Mouse (Mus musculus): ENCODE results near the gene Igsf11. TPM values are rescaled to one million over a fixed set of nuclear protein-coding genes. Genes with fewer than 3 reads are reported as not detected.

Igsf11 gene
- polyA plus RNA-seq, 1 experiment from 2014 or later = 1.2 TPM

DNA sequence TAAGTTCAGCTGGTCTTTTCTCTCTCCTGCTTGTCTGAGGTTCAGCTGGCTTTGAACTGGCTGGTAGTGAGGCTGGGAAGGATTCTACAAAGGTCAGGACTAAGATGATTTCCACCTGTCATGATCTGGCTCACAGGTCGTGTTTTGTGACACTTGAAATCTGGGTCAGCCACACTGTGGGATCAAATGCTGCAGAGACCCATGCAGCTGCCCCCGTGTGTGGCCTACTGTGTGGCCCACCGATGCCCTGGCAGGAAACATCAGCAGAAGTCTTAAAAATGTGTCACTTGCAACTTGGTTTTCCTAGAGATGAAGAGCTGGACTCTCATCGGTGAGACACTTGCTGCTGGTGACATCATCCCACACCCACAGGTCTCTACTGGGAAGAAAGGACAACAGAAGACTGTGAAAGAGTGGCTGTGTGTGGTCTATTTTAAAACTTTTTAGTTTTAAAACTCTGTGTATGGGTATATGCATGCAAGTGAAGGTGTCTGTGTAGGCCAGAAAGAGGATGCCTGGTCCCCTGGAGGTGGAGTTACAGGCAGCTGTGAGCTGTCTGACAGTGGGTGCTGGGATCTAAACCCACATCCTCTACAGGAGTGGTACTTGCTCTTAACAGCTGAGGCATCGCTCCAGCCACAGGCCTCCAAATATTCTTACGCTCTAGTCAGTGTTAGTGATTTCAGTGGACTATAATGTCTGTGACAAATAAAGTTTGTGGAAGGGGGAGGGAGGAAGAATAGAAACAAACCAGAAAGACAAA lies 106.2 kb downstream of the Igsf11 start:
- Histone ChIP-seq H3K27ac (no peak overlapping the region), H3K4me2 (replicated peaks) (no peak overlapping the region), H3K27me3 (no peaks in the 10 kb centered on the region), H3K9ac (no peak overlapping the region), H3K36me3 (no peaks in the 10 kb centered on the region), H3K9me3 (no peaks in the 10 kb centered on the region), H3K4me3 (no peak overlapping the region), H3K4me1 (no peaks in the 10 kb centered on the region)
- ATAC-seq (ENCODE audit: low FRiP score, low read depth) = no peak
- 83% methylated on average over 6 of the region's 6 CpGs for WGBS

GRCm38 (mm10) chr16:38999298-38999697 lies 106.8 kb downstream of the Igsf11 start:
- H3K9ac ChIP-seq = no peak overlapping the region
- H3K4me1 ChIP-seq = no peaks in the 10 kb centered on the region
- no peak overlapping the region for H3K4me2 ChIP-seq (replicated peaks)
- H3K9me3 ChIP-seq = no peaks in the 10 kb centered on the region
- H3K36me3 ChIP-seq = no peaks in the 10 kb centered on the region
- H3K27me3 ChIP-seq = no peaks in the 10 kb centered on the region
- ATAC-seq (ENCODE audit: low FRiP score, low read depth) = no peak
- no peak overlapping the region for H3K27ac ChIP-seq
- H3K4me3 ChIP-seq = no peak overlapping the region

GRCm38 (mm10) chr16:39006978-39007377 lies 114.5 kb downstream of the Igsf11 start:
- no peaks in the 10 kb centered on the region for H3K9me3 ChIP-seq
- no peak overlapping the region for H3K27ac ChIP-seq
- no peaks in the 10 kb centered on the region for H3K36me3 ChIP-seq
- H3K4me3 ChIP-seq = no peak overlapping the region
- no peaks in the 10 kb centered on the region for H3K4me1 ChIP-seq
- no peak for ATAC-seq (ENCODE audit: low FRiP score, low read depth)
- no peak overlapping the region for H3K4me2 ChIP-seq (replicated peaks)
- no peaks in the 10 kb centered on the region for H3K27me3 ChIP-seq
- H3K9ac ChIP-seq = no peak overlapping the region
- WGBS = 87% methylated on average over 7 of the region's 7 CpGs

DNA sequence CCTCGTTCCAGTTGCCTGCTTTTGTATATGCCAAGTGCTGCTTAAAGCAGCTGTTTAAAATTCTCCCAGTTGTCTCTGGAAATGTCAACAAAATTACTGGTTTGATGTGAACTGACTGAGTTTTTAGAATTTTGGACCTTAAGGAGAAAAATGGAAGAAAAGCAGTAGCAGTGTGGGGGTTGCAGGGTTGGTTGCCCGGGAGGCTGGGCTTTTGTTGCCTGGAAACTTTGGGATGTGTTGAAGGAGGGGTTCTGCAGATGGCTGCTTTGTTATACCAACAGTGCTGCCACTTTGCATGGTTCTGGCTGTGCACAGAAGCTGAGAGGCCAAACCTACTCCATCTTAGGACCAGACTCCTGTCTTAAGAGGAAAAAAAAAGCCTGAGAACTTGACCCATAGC lies 127.0 kb downstream of the Igsf11 start:
- Histone ChIP-seq H3K4me2 (replicated peaks) (no peak overlapping the region), H3K9me3 (no peaks in the 10 kb centered on the region), H3K36me3 (no peaks in the 10 kb centered on the region), H3K9ac (no peak overlapping the region), H3K27ac (no peak overlapping the region), H3K4me3 (no peak overlapping the region), H3K4me1 (no peaks in the 10 kb centered on the region), H3K27me3 (no peaks in the 10 kb centered on the region)
- no peak for ATAC-seq (ENCODE audit: low FRiP score, low read depth)
- 82% methylated on average over 2 of the region's 2 CpGs for WGBS

DNA sequence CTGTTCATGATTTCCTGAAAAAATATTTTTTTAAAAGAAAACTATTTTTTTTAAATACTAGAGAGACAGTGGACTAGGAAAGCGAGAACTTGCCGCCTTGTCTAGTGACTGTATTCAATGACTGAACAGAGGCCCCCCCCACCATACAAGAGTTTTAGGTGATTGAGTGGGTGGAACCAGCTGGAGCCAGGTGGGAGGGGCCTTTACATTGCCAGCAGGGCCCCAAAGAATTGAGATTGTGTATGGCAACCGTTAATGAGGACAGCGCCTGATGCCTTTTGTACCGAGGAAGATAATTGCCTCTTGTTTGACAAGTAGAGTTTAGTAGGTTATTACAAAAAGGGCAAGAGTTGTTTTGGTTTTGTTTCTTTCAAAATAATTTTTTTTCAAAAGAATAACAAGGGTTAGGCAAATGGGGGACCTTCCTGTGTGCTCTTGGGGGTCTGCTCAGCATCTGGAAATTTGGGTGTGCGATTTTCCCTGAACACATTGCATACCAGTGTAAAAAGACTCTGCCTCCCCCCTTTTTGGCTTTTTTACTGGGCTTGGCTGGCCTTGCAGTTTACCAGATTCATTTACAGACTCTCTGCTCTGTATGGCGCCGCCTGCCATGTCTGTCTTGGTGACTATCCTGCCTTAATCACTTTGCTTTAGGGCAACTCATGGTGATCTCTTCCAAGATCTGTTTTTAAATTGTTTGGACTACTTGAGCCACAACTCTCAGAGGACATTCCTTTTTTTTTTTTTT lies 133.7 kb downstream of the Igsf11 start:
- no peak overlapping the region for H3K4me3 ChIP-seq
- ATAC-seq (ENCODE audit: low FRiP score, low read depth) = no peak
- no peaks in the 10 kb centered on the region for H3K36me3 ChIP-seq
- H3K9me3 ChIP-seq = no peaks in the 10 kb centered on the region
- 67% methylated on average over 8 of the region's 8 CpGs for WGBS
- H3K9ac ChIP-seq = no peak overlapping the region
- no peaks in the 10 kb centered on the region; the same call in 1 of the 2 replicates for H3K4me1 ChIP-seq
- H3K4me2 ChIP-seq (replicated peaks) = no peak overlapping the region
- no peak overlapping the region for H3K27ac ChIP-seq
- no peaks in the 10 kb centered on the region for H3K27me3 ChIP-seq

DNA sequence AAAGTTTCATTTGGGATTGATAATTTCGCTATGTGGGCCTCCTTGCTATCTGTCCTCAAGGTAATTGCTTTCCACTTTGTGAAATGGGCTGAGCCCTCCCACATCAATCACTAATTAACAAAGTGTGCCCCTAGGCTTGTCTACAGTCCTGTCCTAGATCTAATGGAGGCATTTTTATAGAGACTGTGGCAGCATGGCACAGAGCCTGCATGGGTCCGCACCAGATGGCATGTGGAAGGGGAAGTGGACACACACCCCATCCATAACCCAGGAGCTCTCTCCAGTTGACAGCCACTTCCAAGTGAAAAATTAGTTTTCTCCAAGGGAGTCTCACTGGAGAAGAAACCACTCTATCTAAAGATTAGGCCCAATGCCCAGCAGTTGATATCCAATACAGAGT lies 138.9 kb downstream of the Igsf11 start:
- WGBS = 62% methylated on average over 2 of the region's 2 CpGs
- Histone ChIP-seq H3K9me3 (no peaks in the 10 kb centered on the region), H3K9ac (no peak overlapping the region), H3K4me3 (no peak overlapping the region), H3K4me2 (replicated peaks) (no peak overlapping the region), H3K27ac (no peak overlapping the region), H3K36me3 (no peaks in the 10 kb centered on the region), H3K4me1 (no peaks in the 10 kb centered on the region; the same call in 1 of the 2 replicates), H3K27me3 (no peaks in the 10 kb centered on the region)
- ATAC-seq (ENCODE audit: low FRiP score, low read depth) = no peak

GRCm38 (mm10) chr16:39037257-39037656 lies 144.8 kb downstream of the Igsf11 start:
- no peak for ATAC-seq (ENCODE audit: low FRiP score, low read depth)
- Histone ChIP-seq H3K9me3 (no peaks in the 10 kb centered on the region), H3K36me3 (no peaks in the 10 kb centered on the region), H3K9ac (no peak overlapping the region), H3K27me3 (no peaks in the 10 kb centered on the region), H3K4me1 (no peaks in the 10 kb centered on the region), H3K4me3 (no peak overlapping the region), H3K27ac (no peak overlapping the region), H3K4me2 (replicated peaks) (no peak overlapping the region)
- 66% methylated on average over 4 of the region's 4 CpGs for WGBS

- H3K36me3 ChIP-seq = no peaks in the 10 kb centered on the region
- no peak for ATAC-seq (ENCODE audit: low FRiP score, low read depth)
Observed at GRCm38 (mm10) chr16:39044381-39044780, 151.9 kb downstream of the Igsf11 start.

DNA sequence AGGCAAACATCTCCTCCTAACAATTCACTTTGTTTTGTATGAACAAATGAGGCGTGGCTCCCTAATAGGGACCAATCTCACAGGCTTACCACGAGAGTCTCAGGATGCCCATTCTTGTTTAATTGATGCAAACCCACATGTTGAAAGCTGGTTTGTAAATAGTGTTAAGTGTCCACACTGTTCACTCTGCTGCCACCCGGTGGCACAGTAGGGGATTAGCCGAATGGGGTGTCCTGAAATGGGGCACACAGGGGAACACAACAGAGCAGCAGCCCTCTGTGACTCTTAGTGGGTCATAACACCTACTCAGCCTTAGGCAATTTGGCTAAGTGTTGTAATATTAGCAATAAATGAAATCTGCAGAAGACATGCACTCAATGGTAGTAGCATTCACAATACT lies 156.4 kb downstream of the Igsf11 start:
- 5% methylated on average over 4 of the region's 4 CpGs for WGBS
- H3K36me3 ChIP-seq = no peaks in the 10 kb centered on the region
- peaks cover 9% of the 10 kb centered on the region for H3K27me3 ChIP-seq
- H3K4me1 ChIP-seq = 0 out of 2 replicates have a peak, but pooled peaks cover 2% of the 10 kb centered on the region
- peak; percentile 62; the same call in 1 of the 2 replicates for ATAC-seq (ENCODE audit: low FRiP score, low read depth)
- no peaks in the 10 kb centered on the region for H3K9me3 ChIP-seq
- H3K4me3 ChIP-seq = no peak overlapping the region
- no peak overlapping the region for H3K27ac ChIP-seq
- no peak overlapping the region for H3K4me2 ChIP-seq (replicated peaks)
- H3K9ac ChIP-seq = no peak overlapping the region

More at GRCm38 (mm10) chr16:39044381-39044780, 151.9 kb downstream of the Igsf11 start:
- Histone ChIP-seq H3K9me3 (no peaks in the 10 kb centered on the region), H3K4me2 (replicated peaks) (no peak overlapping the region), H3K27ac (no peak overlapping the region), H3K4me3 (no peak overlapping the region), H3K27me3 (no peaks in the 10 kb centered on the region), H3K9ac (no peak overlapping the region), H3K4me1 (0 out of 2 replicates have a peak, but pooled peaks cover 2% of the 10 kb centered on the region)
- WGBS = 51% methylated on average over 5 of the region's 5 CpGs

DNA sequence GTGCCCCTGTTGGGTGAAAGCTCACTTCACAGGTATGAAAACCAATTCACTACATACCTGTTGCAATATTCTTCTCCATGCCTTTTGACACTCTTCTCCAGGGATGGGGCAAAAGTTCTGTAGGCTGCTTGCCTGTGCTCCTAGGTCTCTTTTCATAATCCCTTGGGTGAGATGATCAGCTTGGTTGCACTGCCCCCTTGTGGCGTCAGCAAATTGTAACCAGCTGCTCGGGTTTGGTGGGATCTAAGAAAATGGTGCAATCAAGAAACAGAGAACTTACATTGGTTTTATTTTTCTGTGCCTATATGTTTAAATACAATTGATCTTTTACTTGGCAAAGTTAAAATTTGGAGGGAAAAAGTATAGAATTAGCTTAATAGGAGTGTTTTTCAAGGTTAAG lies 160.5 kb downstream of the Igsf11 start:
- no peak overlapping the region for H3K9ac ChIP-seq
- under 1% methylated on average over 2 of the region's 2 CpGs for WGBS
- no peak overlapping the region for H3K27ac ChIP-seq
- no peaks in the 10 kb centered on the region for H3K9me3 ChIP-seq
- H3K4me2 ChIP-seq (replicated peaks) = no peak overlapping the region
- peaks cover 20% of the 10 kb centered on the region for H3K27me3 ChIP-seq
- H3K4me3 ChIP-seq = no peak overlapping the region
- H3K4me1 ChIP-seq = peaks cover 3% of the 10 kb centered on the region; the same call in 1 of the 2 replicates
- ATAC-seq (ENCODE audit: low FRiP score, low read depth) = no peak
- H3K36me3 ChIP-seq = no peaks in the 10 kb centered on the region

DNA sequence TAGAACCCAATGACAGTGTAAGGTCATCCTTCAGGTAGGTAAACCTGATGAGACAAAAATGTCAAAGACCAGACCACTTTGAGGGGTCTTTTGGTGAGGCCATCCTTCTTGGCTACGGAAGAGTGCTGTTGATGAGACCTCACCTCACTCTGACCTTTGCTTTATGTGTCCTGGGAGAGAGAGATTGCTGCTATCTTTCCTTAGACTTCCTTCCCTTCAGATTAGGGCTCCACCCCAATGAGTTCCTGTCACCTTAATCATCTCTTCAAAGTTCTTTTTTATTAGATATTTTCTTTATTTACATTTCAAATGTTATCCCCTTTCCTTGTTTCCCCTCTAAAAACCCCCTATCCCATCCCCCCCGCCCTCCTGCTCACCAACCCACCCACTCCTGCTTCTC lies 161.3 kb downstream of the Igsf11 start:
- no peak for ATAC-seq (ENCODE audit: low FRiP score, low read depth)
- H3K4me2 ChIP-seq (replicated peaks) = no peak overlapping the region
- H3K9me3 ChIP-seq = no peaks in the 10 kb centered on the region
- WGBS = 80% methylated on average over 2 of the region's 2 CpGs
- no peak overlapping the region for H3K27ac ChIP-seq
- H3K4me3 ChIP-seq = no peak overlapping the region
- H3K9ac ChIP-seq = no peak overlapping the region
- H3K36me3 ChIP-seq = no peaks in the 10 kb centered on the region
- peaks cover 3% of the 10 kb centered on the region; the same call in 1 of the 2 replicates for H3K4me1 ChIP-seq
- H3K27me3 ChIP-seq = peaks cover 20% of the 10 kb centered on the region

- no peak overlapping the region for H3K4me2 ChIP-seq (replicated peaks)
- ATAC-seq (ENCODE audit: low FRiP score, low read depth) = no peak
- no peak overlapping the region for H3K9ac ChIP-seq
- no peaks in the 10 kb centered on the region for H3K36me3 ChIP-seq
- no peaks in the 10 kb centered on the region for H3K9me3 ChIP-seq
- 21% methylated on average over 6 of the region's 6 CpGs for WGBS
- peaks cover 3% of the 10 kb centered on the region; the same call in 1 of the 2 replicates for H3K4me1 ChIP-seq
- peaks cover 17% of the 10 kb centered on the region for H3K27me3 ChIP-seq
- H3K4me3 ChIP-seq = no peak overlapping the region
- no peak overlapping the region for H3K27ac ChIP-seq
Observed at GRCm38 (mm10) chr16:39056061-39056460, 163.6 kb downstream of the Igsf11 start.

Data from limb, embryonic 13.5 days (tissue).